Mouse (Mus musculus): Measurements from ENCODE around the gene Capn11. TPM values are rescaled to one million over a fixed set of nuclear protein-coding genes. Genes with fewer than 3 reads are reported as not detected.

Capn11 gene
- total RNA-seq, 4 experiments from 2014 or later, result 0.89 TPM; not detected in 3

DNA sequence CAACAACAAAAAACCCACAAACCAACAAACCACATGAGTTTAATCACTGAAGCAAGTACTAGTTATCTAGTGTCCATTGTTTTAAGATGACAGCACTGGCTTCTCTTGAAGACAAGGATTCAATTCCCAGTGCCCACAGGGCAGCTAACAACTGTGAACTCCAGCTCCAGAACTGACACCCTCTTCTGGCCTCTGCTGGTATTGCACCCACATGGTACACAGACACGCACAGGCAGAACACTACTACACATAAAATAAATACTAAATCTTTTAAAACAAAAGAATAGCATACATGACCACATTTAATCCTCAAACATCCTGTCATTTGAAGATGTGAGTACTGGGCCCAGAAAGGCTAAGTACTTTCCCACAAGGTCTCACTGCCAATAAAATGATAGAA lies 22.5 kb upstream of the Capn11 start:
- DNase-seq, result no peak

GRCm38 (mm10) chr17:45680391-45680980 lies 21.4 kb upstream of the Capn11 start:
- no peak for DNase-seq

DNA sequence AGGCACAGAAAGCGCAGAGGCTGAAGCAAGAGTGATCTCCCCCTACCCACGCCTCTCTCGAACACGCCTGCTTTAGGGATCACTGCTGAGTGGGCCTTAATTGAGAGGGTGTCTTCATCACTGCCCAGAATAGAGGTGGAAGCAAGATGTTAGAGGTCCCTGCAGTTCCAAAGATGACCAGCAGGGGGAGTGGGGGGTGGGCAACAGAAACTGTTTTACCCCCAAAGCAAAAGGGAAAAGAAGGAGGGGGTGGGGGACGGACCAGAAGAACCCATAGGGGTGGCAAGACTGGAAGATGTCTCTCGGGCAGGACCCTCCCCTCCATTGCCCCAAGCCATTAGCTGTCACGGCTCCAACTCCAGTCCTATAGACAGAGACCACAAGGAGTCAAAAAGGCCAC lies 19.0 kb upstream of the Capn11 start:
- no peak for DNase-seq

DNA sequence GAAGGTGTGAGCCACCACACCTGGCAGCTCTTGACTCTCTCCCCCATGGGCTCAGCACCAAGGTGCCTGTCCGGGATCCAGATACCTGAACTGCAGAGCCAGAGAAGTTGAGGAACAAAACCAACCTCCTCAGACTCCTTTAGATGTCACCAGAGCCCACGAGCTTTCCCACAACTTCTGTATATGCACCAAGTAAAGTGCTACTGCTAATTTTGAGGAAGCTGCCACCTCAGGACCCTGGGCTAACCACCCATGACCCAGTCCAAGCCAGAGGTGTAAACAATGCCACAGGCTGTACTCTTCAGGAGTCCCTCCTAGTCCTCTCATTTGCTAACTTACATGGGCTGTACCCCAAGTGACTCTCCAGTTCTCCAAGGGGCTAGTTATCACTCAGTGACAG lies 13.5 kb upstream of the Capn11 start:
- DNase-seq, result no peak

GRCm38 (mm10) chr17:45671821-45672220 lies 12.7 kb upstream of the Capn11 start:
- DNase-seq, result no peak

GRCm38 (mm10) chr17:45667986-45668385 lies 8.9 kb upstream of the Capn11 start:
- no peak for DNase-seq

GRCm38 (mm10) chr17:45667481-45667880 lies 8.4 kb upstream of the Capn11 start:
- DNase-seq, result no peak

DNA sequence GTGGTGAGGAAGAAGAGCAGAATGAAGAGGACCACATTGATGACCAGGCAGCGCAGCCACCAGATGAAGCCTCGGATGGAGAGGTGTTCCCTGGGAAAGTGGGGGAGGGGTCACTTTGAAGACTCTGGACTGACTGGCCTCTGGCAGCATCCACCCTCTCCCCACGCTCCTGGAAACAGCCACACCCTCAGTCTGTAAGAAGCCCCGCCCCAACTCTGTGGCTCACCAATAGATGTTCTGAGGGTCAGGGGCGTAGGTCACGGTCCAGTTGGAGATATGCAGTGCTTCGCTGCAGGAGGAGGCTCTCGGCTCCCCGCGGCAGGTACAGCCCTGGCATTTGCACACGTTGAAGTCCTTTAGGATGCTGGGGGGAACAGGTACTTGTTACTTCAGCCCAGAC lies 7.0 kb upstream of the Capn11 start:
- DNase-seq, result no peak

DNA sequence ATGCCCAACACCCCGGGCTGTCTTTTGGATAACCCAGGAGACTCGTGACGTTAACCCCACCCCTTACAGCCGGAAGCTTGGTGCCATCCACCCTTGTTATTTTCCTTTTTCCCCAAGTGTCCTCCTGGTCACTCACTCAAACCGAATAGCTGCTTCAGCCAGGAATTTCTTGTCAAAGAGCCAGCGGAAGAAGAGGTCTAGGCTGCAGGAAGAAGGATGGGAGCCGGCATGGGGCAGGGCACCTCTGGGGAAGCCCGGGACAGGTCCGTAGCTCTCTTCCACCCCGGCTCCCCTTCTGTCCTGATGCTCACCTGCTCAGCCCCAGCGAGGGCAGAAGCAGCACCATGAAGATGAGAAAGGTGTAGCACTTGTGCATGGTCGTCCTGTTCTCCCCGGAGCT lies 5.5 kb upstream of the Capn11 start:
- no peak for DNase-seq

- no peak for DNase-seq
Measured at GRCm38 (mm10) chr17:45663106-45663919, 4.2 kb upstream of the Capn11 start.

GRCm38 (mm10) chr17:45655820-45656219 lies 3.3 kb downstream of the Capn11 start:
- DNase-seq, result no peak

DNA sequence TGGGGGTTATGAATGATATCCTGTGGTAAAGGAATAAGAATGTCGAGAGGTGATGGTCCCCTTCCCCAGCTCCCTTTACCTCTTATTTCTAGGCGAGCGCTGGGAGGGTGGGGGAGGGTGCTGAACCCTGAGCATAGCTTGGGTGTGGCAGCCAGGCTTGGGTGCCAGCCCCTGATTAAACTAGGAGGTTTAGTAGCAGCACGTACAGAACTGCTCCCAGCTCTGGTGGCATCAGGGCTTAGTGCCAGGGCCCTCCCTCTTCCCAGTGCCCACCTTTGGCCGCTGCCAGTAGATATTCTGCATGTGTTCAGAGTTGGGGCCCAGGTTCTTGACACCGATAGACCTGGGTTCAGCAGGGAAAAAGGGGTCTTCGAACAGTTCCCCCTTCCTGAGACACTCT lies 5.9 kb downstream of the Capn11 start:
- DNase-seq, result no peak

GRCm38 (mm10) chr17:45644185-45644584 lies 14.9 kb downstream of the Capn11 start:
- no peak for DNase-seq

DNA sequence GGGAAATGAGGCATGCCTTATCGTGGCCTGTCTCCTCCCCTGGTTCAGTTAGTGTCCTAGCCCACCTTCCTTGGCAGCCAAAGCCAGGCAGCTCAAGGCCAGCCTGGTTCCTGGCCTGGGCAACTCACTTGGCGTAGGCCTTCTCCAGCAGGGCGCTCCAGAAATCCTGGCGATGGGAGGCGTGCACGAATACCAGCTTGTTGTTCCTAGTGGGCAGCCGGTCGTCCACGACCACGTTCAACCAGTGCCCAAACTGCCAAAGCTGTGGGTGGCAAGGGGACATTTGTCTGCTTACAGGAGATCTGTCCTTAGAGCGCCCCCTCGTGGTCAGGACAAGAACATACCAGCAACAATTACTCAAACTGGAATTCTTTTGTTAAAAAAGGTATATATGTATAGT lies 16.4 kb downstream of the Capn11 start:
- DNase-seq, result peak; percentile 39

- no peak for DNase-seq
Measured at GRCm38 (mm10) chr17:45641981-45642380, 17.1 kb downstream of the Capn11 start.

DNA sequence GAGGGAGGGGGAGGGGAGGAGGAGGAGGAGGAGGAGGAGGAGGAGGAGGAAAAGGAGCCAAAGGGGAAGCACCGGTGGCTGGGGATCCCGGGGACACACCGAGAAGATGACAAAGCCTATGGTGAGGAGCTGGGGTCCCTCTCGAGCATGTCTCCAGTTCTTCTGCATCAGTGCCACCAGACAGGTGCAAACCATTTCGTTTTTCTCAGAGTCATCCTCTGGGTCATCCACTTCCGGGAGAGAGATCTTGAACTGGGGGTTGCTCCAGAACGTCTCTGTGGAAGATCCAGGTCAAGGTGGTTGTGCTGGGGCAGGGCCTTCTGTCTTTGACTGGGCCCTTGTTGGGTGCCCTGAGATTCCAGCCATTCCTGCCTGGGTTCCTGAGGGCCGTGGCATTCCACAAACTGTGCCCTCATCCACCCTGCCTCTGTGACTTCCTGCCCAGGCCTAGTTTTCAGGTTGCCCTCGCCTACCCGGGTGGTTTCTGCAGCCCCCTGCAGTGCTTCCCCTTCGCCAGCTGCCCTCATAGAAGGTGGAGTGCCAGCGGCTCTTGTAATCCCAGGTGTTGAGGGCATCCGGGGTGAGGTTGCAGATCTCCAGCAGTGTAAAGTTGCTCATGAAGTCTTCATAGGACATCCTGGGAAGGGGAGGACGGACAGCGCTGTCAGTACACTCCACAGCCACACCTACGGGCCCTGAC lies 20.4 kb downstream of the Capn11 start:
- DNase-seq, result no peak

DNA sequence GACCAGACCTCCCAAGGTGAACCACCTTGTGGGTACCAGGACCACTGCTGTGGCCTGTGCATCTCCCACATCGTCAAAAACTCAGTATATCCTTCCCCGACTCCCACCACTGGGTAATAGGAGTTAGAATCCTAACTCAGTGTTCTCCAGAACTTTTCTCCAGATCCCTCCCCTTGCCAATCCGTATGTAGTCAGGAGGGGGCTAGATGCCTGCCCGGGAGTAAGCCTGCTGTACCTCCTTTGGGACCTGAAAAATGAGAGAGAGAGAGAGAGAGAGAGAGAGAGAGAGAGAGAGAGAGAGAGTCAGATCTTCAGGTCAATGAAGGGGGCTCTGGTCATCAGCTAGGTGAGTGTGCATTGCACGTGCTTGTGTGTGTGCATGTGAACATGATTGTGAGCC lies 25.1 kb downstream of the Capn11 start:
- DNase-seq, result no peak

DNA sequence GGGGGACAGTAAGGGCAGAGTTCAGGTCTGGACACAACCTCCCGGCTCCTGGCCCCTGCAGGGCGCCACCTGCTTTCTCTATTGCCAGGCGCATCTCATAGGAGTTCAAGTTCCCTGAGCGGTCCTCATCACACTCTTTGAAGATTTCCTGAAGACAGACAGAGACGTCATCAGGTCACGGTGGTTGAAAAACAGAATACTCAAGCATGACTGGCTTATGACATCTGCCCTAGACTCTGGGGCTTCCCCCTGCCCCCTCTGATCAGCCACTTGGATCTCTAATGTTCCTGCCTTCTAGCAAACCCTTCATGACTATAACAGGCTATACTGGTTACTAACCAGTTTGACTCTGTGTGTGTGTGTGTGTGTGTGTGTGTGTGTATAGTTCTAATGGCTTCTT lies 27.2 kb downstream of the Capn11 start:
- DNase-seq, result no peak

DNA sequence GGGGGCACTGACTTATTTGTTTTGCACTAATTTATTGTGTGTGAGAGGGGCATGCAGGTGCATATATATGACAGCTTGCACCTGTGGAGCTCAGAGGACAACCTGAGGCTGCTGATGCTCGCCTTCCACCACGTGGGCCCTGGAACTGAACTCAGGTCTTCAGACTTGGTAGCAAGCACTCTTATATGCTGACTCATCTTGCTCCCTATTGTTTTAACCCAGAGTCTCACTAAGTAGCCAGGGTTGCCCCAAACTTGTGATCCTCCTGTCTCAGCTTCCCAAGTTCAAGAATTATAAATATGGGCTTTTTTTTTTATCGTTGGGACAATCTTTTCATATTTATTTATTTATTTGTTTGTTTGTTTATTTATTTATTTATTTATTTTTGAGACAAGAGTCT lies 28.1 kb downstream of the Capn11 start:
- DNase-seq, result no peak

DNA sequence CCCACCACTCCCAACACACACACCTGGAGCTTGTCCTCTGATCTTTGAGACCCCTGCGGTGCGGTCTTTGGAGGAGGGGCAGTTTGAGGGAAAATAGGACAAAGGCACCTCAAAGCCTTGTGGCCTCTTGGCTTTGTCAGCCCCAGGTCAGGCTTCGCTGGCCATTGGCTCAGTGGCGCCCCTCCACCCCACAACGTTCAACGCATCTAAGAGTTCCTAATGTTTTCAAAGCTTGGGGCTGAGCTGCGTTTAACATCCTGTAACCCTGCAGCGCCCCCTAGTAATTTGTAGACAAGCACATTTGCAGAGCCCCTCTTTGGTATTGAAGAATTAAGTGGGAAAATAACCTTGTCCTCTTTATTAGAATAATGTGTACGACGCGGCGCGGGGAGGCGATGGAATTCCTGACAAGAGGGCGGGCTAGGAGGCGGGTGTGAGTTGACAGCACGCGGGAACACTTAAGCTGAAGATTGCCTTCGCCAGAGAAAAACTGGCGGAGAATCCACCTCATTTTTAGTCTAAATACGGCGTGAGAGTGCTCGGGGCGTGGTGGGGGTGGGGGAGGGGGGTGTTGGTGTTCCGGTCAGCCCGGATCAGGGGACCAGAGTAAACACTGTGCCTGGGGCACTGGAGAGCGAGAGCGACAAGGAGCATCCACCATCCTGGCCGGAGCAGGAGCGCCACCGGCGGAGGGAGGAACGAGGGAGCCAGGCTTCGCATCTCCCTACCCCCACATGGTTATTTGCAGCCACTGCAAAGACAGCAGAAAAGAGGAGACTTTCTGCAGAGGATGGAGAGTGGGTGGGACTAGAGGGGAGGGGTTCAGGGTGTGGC lies 29.0 kb downstream of the Capn11 start:
- peak; percentile 47 for DNase-seq

DNA sequence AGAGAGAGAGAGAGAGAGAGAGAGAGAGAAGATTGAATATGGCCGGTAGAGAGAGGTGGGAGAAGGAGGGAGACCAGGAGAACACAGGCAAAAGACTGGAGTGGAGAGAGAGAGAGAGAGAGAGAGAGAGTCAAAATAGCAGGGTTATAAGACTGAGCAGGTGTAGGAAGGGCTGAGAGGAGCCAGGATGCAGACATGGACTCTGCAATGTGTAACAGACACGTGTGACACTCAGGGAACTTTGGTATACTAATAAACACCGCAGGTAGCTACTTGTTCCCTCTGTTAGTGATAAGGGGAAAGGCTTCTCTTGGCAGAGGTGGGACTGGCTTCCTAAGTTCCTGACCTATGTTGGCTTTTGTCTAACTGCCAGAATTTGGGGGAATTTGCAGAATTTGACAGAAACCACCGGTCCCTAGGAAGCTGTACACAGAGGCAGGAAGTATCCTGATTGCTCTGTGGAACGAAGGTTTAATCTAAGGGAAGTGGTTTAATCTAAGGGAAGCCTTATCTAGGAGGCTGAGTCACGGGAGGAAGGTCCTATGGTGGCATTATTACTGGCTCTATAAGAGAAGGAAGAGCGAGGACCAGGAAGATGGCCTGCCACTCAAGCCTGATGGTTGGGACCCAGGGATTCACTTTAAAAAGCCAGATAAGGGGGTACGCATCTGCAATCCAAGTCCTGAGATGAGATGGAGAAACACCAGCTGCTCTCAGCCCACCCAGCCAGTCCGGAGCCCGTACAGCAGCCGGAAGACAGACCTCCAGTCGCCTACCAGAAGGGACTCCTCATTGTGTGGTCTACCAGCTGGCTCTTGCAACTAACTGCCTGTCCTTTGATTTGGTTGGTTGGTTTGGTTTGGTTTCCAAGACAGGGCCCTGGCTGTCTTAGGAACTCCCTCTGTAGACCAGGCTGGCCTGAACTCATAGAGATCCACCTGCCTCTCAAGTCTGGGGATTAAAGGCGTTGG lies 30.0 kb downstream of the Capn11 start:
- DNase-seq, result no peak

DNA sequence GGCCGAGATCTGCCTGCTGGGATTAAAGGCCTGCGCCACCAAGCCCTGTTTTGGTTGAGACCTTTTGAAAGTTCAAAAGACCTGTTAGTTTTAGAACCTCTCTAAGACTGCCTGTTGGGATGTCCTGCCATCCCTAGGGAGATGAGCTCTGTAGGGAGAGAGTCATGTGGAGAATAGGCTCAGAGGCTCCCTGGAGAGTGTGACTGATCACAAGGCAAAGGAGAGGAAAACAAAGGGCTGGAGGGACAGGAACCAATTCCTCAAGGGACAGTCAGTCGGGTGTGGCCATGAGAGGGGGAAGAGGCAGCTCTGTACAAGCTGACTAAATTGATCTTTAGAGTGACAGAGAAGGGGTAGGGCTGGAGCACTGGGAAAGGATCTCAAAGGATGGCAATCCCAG lies 31.0 kb downstream of the Capn11 start:
- DNase-seq, result no peak

Data from adrenal gland, adult 8-10 months (tissue).